Mouse (Mus musculus) cortical plate, adult 2 months (tissue): Measurements from ENCODE around the gene Gli3.

Experiments
- CTCF ChIP-seq: fragments of 200-500 bp; IDR thresholded peaks from 2 replicates; pipeline ENCODE4 v1.5.1; 2011; ENCODE audit warnings: mild to moderate bottlenecking, control low read depth, low read length; ENCODE audit not compliant: insufficient read depth; ENCODE audit errors: extremely low read depth
- POLR2A ChIP-seq: fragments of 200-500 bp; IDR thresholded peaks from 2 replicates; pipeline ENCODE4 v1.6.1; 2011; ENCODE audit warnings: mild to moderate bottlenecking, low read length, control low read depth; ENCODE audit not compliant: insufficient read depth; ENCODE audit errors: extremely low read depth

DNA sequence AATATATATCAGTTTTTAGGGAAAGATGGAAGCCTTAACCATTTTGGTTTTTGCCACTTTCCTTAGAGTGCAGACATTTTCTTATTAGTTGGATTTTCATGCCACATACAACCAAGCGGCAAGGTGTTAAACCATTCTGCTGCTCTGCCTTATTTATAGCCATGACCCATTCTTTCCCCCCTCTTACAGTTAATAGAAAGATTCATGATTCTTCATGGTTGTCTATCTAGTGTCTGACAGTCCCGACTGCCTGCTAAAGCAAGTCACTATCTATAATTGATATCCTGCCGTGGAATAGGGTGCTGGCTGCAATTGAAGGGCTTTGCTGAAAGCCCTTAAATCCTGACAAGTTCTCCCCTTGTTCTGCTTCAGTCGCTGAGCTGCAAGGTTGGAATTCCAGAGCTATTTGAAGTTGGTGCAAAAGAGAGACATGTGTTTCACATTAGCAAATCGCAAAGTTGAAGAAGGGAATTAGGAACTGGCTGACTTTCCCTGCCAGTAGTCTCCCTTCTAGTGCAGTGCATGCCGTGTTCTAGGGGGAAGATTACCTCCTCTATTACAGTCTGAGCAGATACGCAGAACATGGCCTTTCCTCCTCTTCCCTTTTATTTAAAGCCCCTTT, 201.7 kb downstream of the Gli3 start:
- TF ChIP-seq POLR2A (no peak), CTCF (no peak)
